Mouse (Mus musculus) embryo, embryonic 11 days (tissue): ENCODE measurements around the gene Prss56.

Experiments
- DNase-seq: peaks from one replicate; pipeline ENCODE4 v3.0.0-alpha.2; 2015

The Prss56 gene

DNA sequence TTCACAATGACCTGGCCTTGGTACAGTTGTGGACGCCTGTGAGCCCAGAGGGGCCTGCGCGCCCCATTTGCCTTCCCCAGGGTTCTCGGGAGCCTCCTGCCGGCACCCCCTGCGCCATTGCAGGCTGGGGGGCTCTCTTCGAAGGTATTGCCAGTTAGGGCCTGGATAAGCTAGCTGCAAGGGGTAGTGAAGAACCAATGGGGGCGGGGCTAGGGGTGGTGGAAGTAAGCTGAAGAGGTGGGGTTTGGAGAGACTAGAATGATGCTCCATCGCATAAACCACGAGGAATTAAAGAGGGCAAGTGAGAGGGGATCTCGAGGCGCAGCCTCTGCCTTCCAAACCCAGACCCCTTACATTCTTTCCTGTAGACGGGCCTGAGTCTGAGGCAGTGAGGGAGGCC lies 2.4 kb downstream of the Prss56 start:
- no peak for DNase-seq

DNA sequence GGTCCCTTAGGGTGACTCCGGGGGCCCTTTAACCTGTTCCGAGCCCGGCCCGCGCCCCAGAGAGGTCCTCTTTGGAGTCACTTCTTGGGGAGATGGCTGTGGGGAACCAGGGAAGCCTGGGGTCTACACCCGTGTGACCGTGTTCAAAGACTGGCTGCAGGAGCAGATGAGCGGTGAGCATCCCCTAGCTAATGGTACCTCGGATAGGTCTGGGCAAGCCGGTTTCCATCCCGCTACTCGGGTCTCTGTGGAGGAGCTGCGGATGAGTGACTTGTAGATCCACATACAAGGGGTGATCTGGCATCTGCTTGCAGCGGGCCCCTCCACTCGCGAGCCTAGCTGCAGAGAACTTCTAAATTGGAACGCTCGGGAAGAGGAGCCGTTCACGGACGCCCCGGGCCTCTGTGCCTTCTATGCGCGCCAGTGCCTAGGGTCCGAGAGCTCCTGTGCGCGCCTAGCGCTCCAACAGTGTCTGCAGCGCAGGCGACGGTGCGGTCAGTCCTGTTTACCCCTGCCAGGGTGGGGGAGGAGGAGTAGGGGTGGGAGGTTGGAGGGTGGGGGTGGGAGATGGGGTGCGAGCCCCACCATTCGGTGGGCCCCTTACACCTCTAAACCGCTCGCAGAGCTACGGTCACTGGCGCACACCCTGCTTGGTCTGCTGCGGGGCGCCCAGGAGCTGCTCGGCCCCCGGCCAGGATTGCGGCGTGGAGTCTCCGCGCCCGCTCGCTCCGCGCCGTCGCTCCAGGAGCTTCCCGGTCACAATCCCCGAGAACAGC lies 3.3 kb downstream of the Prss56 start:
- peak; percentile 60 for DNase-seq

DNA sequence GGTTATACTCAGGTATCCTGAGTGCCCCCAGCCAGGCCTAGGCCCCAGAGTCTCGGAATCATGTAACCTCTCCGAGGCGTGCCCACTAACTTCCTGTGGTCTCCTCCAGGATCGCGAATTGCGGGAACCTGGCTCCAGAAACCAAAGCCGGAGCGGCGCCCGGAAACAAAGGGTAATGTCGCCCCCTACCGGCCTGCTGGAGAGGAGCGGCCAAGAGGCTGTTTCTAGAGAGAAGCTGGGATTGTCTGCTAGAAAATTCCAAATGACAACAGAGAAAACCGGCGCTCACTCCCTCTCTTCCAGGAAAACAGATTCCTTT lies 3.9 kb downstream of the Prss56 start:
- peak; percentile 88 for DNase-seq

DNA sequence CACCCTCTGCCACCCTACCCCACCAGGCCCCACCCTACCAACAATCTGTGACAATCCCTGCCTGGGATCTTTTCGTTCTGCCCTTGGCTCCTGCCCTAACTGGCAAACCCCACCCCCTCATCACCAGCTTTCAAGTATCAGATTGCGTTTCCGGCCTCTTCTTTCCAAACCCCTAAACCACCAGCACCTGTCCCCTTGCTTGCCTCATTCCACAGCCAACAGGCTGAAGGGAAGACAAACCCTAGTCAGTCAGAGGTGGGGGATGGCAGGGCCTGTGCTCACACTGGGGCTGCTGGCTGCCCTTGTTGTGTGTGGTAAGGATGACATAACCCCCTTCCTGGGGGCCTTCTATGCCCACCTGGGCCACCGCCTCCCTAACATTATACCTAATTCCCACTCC lies 7.3 kb downstream of the Prss56 start, which contains the start of gene Chrnd:
TSS of gene Chrnd (plus strand) at position 179 of the 400 bp plus-strand sequence.
- no peak for DNase-seq

DNA sequence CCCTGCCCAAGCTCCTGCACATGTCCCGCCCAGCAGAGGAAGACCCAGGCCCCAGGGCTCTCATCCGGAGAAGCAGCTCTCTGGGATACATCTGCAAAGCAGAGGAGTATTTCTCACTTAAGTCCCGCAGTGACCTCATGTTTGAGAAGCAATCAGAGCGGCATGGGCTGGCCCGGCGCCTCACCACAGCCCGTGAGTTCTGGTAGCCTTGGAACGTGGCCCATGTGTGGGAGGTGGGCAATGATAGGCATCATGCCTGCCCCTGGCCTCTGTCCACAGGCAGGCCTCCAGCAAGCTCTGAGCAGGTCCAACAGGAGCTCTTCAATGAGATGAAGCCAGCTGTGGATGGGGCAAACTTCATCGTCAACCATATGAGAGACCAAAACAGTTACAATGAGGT lies 14.2 kb downstream of the Prss56 start:
- DNase-seq, result no peak

DNA sequence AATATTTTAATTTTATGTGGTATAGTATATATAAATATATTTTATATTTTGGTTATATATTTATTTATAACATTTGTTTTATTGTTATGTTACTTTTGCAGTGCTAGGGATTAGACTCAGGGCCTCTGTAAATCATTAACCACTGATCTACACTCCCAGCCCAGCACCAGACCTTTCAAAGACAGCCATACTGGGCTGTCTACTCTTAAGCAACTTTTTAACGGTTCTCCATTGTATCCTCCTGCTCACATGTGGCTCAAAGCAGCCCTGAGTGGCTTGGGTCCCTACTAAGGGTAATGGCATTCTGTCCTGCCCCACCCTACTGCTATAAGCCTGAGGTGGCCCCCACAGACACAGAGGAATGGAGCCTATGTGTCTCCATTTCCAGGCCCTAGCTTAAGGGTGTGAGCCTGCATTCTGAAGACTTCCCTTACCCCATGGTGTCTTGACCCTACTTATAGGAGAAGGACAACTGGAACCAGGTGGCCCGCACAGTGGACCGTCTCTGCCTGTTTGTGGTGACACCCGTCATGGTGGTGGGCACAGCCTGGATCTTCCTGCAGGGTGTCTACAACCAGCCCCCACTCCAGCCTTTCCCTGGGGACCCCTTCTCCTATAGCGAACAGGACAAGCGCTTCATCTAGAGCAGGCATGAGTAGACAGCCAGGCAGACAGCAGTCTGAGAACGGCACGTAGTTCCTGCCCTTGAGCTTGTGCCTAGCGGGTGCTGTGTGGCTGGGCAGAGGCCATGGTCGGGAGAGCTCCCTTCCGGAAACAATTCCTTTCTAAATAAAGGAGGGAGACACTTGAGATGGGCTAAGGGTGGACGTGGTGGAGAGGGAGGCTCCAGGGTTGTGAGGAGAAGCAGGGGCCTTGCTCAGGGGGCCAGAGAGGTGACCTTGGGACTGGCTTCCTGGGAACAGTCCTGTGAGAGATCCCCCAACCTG lies 15.3 kb downstream of the Prss56 start:
- DNase-seq, result no peak

DNA sequence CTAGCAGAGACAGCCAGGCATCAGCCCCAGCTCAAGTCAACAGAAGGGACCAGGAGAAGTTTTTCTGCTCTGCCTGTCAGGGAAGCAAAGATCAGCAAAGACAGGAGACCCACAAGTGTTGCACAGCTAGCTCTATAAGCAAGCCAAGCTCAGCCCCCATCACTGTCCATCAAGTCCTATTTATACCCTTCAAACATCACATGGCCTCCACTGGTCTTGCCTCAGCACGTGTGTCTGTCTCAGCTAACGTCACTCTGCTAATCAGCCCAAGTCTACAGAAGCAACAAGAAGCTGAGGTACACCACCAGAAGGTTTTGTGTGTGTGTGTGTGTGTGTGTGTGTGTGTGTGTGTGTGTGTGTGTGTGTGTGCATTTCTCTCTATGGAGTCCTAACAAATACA lies 17.7 kb downstream of the Prss56 start:
- DNase-seq, result no peak

DNA sequence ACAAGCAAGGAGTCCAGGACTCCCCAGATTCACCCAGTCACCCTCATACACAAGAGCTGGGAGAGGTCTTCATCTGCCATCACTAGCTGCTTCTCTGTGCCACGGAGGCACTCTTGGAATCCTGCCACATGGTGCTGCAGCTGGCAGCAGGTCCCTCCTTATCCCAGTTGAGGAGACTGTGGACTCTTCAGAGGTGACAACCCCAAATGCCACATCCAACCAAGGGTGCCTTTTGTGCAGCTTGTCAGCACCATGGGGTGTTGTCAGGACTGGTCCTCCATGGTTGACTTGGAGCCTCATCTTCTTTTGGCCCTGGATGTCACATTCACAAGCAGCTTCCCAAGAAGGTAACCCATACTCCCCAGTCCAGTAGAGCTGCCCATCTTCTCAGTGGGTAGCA lies 18.7 kb downstream of the Prss56 start:
- no peak for DNase-seq

DNA sequence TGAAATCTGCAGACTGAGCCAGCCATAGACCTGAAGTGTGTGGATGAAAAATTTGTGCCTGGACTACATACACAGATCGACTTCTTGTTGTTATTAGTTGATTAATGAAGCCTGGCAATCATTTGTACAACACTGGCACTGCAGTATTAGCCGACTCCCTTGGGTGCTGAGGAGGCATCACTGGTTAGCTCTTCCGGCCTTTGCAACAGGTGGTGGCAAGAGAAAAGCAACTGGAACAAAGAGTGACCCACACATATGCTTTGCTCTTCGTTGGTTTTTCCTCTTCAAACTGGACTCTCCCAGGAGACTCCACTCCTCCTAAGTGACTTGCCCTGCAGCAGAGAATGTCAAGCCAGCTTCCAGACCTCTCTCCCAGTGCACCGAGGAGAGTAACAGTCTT lies 20.7 kb downstream of the Prss56 start:
- no peak for DNase-seq

DNA sequence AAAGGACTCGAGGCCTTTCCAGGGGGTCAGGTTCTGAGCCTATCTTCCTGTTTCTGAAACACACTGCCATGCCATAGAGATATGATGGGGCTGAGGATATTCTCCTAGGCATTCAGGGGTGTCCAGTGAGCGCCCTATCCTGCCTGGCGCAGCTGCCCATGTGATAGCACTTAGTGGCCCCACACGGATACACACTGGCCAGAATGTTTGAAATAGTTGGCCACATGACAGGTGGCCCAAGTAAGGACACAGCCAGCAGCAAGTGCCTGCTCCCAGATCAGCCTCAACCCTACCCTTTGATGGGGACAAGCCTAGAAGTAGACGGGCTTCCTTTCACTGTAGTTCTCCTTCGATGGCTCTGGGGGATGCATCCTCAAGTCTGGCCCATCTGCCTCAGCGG lies 21.4 kb downstream of the Prss56 start, which contains the start of gene Chrng:
TSS of gene Chrng (plus strand) at position 193 of the 400 bp plus-strand sequence.
- DNase-seq, result no peak

DNA sequence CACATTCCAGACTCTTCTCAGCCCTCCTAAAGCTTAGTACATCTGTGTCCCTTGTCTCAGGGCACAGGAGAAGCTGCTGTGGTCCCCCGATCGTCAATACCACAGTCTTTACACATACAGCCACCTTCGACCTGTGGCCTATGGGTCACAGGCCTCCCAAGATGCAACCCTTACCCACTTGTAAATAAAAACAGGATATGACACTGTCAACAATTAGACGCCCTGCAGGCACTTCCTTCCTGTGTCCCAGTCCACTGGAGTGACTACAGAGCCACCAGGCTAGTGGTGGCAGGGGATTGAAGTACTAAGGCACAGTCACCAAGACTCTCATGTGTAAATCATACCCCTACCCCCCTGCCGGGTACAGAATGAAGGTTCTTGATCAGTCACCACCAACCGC lies 21.9 kb downstream of the Prss56 start:
- no peak for DNase-seq

DNA sequence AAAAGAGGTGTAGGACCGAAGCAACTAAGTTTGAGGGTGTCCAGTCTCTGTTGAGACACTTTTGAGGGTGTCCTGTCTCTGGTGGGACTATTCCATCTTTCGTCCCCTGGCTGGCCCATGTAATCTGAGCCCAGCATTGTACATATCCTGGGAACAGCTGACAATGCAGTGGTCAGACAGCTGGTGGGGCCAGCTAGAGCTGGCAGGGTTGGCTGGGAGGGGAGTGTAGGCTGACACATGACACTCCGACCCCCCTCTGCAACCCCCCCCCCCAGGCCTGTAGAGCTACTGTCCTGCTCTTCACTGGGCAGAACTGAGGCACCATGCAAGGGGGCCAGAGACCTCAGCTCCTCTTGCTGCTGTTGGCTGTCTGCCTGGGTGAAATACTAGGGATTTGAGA lies 22.4 kb downstream of the Prss56 start:
- DNase-seq, result peak; percentile 34

DNA sequence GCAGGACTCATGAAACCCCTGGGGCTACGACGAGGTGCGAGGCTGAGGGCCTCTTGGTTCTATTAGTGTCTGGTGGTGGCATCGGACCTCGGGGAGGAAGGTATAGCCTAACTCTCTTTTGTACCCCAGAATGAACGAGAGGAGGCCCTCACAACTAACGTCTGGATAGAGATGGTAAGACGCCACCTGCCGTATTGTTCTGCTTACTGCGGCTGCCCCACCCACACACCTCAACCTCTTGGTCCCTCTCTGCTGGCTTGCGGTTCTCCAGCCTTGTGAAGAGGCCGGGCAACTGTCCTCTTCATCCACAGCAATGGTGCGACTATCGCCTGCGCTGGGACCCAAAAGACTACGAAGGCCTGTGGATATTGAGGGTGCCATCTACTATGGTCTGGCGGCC lies 23.2 kb downstream of the Prss56 start:
- peak; percentile 17 for DNase-seq

DNA sequence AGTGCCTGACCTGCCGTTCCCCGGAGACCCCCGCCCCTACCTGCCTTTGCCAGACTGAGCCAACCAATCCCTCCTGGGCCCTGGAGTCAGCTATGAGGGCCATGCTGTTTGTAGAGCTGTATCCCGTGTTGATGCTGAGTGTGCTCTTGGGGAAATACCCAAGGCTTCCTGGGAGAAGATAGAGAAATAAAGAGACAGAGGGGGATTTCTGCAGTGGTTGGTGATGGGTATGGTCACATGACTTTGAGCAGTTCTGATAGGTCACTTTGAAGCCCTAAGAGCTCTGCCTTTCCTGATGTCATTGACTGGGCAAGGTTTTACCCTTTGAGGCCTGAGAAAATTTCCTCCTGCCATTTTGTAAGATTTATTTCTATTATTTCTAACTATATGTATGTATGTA lies 28.3 kb downstream of the Prss56 start:
- no peak for DNase-seq

DNA sequence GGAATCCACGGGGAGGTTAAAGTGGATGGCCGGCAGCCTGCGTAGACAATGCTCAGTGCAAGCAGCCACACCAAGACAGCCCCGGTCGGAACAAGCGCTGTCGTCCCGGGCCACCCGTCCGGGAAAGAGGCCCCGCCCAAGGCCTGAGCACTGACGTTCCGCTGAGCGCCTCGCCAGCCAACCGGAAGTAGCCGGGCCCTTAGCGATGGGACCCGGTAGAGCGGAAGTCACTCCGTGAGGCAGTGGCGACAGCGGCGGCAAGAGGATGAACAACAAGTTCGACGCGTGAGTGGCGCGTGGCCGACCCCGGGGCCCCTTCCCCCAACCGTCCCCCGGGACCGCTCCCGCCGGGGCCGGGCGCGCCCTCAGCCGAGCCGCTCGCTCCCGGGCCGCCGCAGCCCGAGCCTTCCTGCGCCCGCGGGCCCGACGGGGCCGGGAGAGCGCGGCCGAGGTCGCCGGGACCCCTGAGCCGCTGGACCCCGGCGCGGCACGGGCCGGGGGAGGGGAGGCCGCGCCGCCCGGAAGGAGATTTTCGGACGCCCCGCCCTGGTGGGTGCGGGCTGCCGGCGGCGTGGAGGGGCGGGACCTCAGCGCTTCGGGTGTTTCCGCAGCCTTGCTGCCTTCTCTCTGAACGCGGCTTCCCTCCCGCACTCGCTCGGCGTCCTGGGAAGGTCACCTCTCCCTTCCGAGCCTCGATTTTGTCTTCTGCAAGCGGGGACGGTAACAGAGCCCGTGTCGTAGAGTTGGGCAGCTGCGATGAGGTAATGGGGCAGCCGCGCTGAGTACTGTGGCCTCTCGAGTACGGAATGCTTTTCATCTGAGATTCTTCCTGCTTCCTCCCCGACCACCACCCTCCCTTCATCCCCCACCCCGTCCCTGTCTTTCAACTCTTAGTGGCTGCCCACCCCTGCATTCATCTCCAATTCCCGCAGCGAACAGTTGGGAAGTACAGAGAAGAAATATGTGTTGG lies 30.9 kb downstream of the Prss56 start, which contains the start of gene Eif4e2:
TSS of gene Eif4e2 (plus strand) at position 180 of the 970 bp plus-strand sequence.
- peak; percentile 98 for DNase-seq

DNA sequence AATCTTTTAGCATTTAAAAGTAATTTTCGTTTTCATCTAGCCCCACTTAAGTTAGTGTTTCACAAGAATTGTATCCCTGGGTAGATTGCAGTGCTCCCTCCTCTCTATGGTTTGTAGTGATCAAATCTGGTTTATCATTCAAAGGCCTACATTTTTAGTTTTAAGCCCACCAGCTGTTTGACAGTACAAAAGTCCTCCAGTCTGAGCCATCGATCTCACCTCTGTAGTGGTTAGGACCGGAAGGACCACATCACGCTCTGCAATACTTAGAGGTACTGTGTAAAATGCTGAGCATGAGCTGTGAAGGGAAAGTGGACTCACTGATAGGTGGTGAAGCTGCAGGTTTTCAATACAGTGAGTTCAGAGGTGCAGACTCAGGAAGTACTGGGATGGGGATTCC lies 31.6 kb downstream of the Prss56 start:
- DNase-seq, result no peak

DNA sequence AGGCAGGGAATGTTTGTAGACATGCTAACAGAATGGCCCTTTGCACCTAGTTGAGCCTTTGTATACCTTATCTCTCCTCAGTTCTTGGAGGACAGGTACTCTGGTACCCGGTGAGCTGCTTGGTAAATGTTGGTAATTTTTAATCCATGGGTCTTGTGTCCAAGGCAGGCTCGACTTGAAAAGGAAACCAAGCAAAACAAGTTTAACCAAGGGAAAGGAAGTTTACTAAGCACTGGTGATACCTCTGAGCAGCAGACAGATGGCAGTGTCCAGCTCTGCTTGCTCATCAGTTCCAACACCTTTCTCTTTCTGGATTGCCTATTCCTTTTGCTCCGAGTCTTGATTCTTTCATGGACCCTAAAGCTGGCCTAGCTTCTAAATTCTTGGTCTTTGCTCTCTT lies 34.8 kb downstream of the Prss56 start:
- no peak for DNase-seq

DNA sequence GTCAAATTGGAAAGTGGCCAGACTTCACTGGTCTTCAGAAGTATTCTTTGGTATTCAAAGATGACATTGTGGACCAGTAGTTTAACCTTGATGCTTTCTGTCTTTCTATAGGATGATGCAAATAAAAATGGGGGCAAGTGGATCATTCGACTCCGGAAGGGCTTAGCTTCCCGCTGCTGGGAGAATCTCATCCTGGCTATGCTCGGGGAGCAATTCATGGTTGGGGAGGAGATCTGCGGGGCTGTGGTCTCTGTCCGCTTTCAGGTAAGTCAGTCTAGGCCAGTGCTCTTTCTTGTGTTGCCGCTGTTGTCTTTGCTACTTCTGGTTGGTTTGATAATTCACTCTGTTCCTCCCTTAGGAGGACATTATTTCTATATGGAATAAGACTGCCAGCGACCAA lies 42.6 kb downstream of the Prss56 start:
- no peak for DNase-seq

DNA sequence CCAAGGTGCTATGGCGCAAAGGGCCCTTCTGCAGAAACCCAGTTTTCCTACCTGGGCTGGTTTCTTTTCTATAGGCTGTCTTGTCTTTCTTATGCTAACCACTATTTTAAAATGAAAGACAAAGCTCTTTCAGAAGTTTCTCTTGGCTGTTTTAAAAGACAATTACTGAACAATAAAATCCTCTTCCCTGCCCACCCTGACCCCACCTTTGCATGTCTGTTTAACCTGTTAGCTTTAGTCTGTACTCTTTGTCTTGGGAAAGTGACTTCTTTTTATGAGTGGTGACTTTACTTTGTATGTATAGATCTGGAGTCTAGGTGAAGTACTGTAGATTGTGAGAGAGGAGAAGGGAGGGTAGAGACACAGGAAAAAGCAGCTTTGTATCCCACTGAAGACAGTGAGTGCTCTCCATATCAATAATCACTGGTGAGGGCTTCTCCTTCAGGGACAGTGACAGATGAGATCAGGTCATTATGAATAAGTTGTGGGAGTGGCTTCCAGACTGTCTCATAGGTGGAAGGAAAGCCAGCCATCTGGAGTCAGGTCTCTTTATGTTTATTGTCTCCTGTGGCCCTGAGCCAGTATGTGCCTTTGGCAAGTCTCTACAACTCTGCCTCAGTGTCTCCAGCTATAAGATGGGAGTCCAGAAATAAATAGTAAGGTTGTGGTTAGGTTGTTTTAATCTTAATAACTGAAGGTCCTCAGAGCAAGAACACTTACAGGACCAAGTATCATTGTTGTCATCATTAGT lies 43.5 kb downstream of the Prss56 start:
- no peak for DNase-seq

DNA sequence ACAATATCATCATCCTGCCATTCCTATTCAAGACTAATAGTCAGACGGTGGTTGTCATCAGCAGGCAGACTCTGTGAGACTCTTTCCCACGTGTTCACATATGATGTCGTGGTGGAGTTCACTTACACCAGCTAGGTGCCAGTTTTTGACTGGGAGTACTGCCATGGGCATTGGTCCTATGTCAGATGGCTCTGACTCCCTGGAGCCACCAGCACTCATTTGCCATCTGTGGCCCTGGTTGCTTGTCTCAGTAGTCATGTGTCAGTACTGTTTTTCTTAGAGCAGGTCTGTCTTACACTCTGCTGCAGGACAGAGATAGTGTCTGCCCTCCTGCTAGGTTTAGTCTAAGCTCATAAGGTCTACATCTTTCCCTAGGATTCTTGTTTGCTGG lies 44.0 kb downstream of the Prss56 start:
- DNase-seq, result no peak

DNA sequence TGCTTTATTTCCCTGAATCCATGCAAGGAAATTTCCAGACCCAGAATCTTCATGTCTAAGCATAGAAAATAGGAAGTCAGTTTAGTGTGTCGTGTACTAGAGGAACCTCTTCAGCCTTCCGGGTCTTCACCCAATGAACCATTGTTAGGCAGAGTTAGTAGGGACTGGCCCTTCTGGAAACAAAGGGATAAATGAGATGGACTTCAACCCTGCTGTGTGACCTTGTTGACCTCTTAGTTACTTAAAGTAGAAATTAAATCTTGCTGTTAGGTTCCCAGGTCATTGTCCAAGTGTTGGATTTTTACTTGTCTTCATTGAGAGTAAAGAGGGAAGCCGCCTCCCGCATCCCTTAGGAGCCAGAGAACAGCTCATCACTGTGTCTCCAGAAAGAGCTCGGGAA lies 47.5 kb downstream of the Prss56 start:
- no peak for DNase-seq

DNA sequence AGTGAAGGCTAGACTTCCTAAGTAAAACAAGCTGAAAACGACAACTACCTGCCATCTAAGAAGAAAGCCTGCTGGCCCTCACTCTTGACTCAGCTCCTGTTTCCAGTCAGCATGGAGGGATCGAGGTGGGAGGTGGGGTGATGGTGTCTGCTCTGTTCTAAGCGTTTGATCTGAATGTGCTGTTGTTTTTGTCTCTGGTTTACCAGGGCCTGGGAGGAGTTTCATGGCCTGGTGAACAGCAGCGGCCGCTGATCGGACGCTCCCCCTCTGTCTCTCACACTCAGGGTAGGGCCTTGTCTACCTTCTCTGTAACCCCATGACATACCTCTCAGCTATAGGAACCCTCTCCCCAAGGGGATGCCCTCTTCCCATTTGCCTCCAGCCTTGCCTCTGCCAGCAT lies 49.1 kb downstream of the Prss56 start:
- no peak for DNase-seq
